Mouse (Mus musculus) induced T-regulatory cell, adult 2 months (primary cell): Measurements from ENCODE around the gene Slco6c1.

Experiments used
- DNase-seq: peaks from one replicate; pipeline ENCODE4 v3.0.0-alpha.2; 2012; ENCODE audit warnings: low read depth

Slco6c1 gene

DNA sequence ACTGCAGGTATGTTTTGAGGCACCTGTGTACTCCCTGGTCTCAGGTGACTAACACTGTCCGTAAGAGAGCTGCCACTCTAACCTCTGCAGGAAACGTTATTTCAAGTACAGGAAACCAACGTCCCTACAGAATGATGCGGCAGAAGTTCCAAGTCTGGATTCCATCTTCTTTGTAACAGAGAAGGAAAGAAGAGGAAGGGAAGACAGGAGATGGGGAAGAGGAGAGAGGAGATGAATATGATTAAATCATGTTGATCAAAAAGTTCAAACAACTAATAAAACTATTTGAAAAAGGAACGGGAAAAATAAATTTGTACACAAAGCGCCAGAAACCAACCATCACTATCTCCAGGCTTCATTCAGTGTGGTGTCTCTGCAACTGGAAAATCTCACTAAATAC lies at the start of gene Slco6c1:
Gene Slco6c1, minus strand, starts transcription at position 101 of the 400 bp plus-strand sequence.
- DNase-seq: no peak

DNA sequence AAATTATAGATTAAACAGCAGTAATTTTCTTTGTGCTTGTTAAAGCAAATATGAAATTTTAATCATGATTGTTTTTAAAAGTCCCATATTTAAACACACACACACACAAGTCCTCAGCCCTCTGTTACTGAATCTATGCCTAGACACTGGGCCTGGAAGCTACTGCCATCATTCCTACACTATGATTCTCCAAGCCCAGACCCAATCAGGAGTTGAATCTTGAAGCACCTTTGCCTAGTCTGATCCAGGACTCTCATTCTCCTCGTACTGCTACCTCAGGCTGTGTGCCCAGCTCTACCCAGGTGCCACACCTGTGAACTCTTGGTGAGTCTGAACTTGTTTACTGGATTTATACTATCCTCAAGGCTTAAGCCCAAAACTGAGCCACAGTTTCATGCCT lies 89.1 kb downstream of the Slco6c1 start:
- no peak for DNase-seq

- peak; percentile 10 for DNase-seq
Measured at GRCm38 (mm10) chr1:97038548-97038947, 89.6 kb downstream of the Slco6c1 start.

GRCm38 (mm10) chr1:97037955-97038354 lies 90.1 kb downstream of the Slco6c1 start:
- DNase-seq: no peak

- DNase-seq: no peak
Measured at GRCm38 (mm10) chr1:97021388-97021787, 106.7 kb downstream of the Slco6c1 start.

DNA sequence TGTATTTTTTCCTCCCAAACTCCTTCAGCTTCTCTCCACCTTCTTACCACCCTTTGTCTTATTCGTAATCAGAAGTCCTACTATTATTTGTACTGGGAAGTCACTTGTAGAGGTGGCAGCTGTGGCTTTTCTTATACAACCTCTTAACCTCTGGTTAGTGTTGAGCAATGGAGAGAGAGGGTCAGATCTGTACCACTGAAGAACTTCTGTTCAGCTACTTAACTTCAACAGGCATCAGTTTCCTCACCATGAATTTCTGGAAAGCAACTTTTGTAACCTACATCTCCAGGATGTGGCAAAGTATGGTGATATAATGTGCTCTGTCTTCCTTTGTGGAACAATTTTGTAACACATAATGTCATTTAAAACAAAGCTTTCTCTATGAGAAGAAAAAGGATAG lies 108.7 kb downstream of the Slco6c1 start:
- DNase-seq: no peak

GRCm38 (mm10) chr1:97018978-97019377 lies 109.1 kb downstream of the Slco6c1 start:
- peak; percentile 8 for DNase-seq
